Mouse (Mus musculus) C2C12 (cell line): ENCODE results near the gene Psmd3. TPM values are rescaled to one million over a fixed set of nuclear protein-coding genes. Genes with fewer than 3 reads are reported as not detected.

Source experiments
- H3K27me3 ChIP-seq: one replicate; pipeline ENCODE4 v1.6.1; 2011; ENCODE audit not compliant: control insufficient read depth, insufficient read depth, insufficient read length
- H3K36me3 ChIP-seq: one replicate; pipeline ENCODE4 v1.6.1; 2011; ENCODE audit not compliant: control insufficient read depth, insufficient read depth
- H3K4me3 ChIP-seq: one replicate; pipeline ENCODE4 v1.5.1; 2011; ENCODE audit warnings: mild to moderate bottlenecking, control low read depth; ENCODE audit not compliant: poor library complexity, insufficient read depth, severe bottlenecking
- H3K79me2 ChIP-seq: one replicate; pipeline ENCODE4 v1.6.1; 2011; ENCODE audit not compliant: control insufficient read depth, insufficient read depth
- H3K79me3 ChIP-seq: one replicate; pipeline ENCODE4 v1.6.1; 2011; ENCODE audit warnings: low read depth, control low read depth
- H3ac ChIP-seq: one replicate; pipeline ENCODE3; 2011; ENCODE audit warnings: low read depth; ENCODE audit not compliant: control insufficient read depth, insufficient read length
- CEBPB ChIP-seq: IDR thresholded peaks from one replicate; pipeline ENCODE4 v1.6.1; 2011; ENCODE audit warnings: low read depth, mild to moderate bottlenecking, control low read depth, moderate library complexity
- CTCF ChIP-seq: IDR thresholded peaks from one replicate; pipeline ENCODE4 v1.5.1; 2011; ENCODE audit not compliant: control insufficient read depth, insufficient read depth, insufficient read length
- FOSL1 ChIP-seq: IDR thresholded peaks from one replicate; pipeline ENCODE4 v1.8.0; 2011; ENCODE audit warnings: mild to moderate bottlenecking, low read length; ENCODE audit not compliant: poor library complexity, insufficient read depth, severe bottlenecking
- MAX ChIP-seq: IDR thresholded peaks from one replicate; pipeline ENCODE4 v1.6.1; 2011; ENCODE audit warnings: mild to moderate bottlenecking, control low read depth
- MYOD1 ChIP-seq: IDR thresholded peaks from one replicate; pipeline ENCODE4 v1.6.1; 2011; ENCODE audit warnings: low read depth; ENCODE audit not compliant: control insufficient read depth, insufficient read length
- MYOG ChIP-seq: IDR thresholded peaks from one replicate; pipeline ENCODE4 v1.6.1; 2011; ENCODE audit not compliant: control insufficient read depth, insufficient read length; ENCODE audit errors: extremely low read depth
- USF1 ChIP-seq: IDR thresholded peaks from one replicate; pipeline ENCODE4 v1.6.1; 2011; ENCODE audit warnings: low read depth, mild to moderate bottlenecking, control low read depth, moderate library complexity
- polyA plus RNA-seq: library from polyadenylated mRNA; unstranded; fragments of >200 nt; fragmentation: generic; extraction: Trizol; gene quantifications from one replicate; pipeline ENCODE4 v1.2.1, GENCODE M21; 2012; ENCODE audit warnings: missing spikeins

Gene Psmd3
- polyA plus RNA-seq, 1 experiment = 244 TPM

- no peak for TF ChIP-seq CTCF
- no peak for TF ChIP-seq MAX
- TF ChIP-seq MYOG = no peak
- TF ChIP-seq MYOD1 = no peak
- TF ChIP-seq FOSL1 = no peak
- TF ChIP-seq CEBPB = no peak
- no peak for TF ChIP-seq USF1
- no peaks in the 10 kb centered on the region for H3K79me2 ChIP-seq
- peaks cover 73% of the 10 kb centered on the region for H3K36me3 ChIP-seq
- H3ac ChIP-seq = no peak overlapping the region
- no peaks in the 10 kb centered on the region for H3K27me3 ChIP-seq
- H3K4me3 ChIP-seq = no peak overlapping the region
- no peaks in the 10 kb centered on the region for H3K79me3 ChIP-seq
Measured at GRCm38 (mm10) chr11:98693746-98694145, 11.4 kb downstream of the Psmd3 start.

- Histone ChIP-seq H3K27me3 (no peaks in the 10 kb centered on the region), H3K36me3 (peaks cover 71% of the 10 kb centered on the region), H3ac (no peak overlapping the region), H3K4me3 (no peak overlapping the region), H3K79me2 (no peaks in the 10 kb centered on the region), H3K79me3 (no peaks in the 10 kb centered on the region)
- no peak for TF ChIP-seq MYOG
- TF ChIP-seq USF1 = no peak
- TF ChIP-seq MAX = no peak
- TF ChIP-seq CTCF = no peak
- TF ChIP-seq CEBPB = no peak
- TF ChIP-seq FOSL1 = no peak
- TF ChIP-seq MYOD1 = no peak
Measured at GRCm38 (mm10) chr11:98694301-98694700, 11.9 kb downstream of the Psmd3 start.

GRCm38 (mm10) chr11:98695408-98695807 lies 13.1 kb downstream of the Psmd3 start:
- Histone ChIP-seq H3K4me3 (no peak overlapping the region), H3K27me3 (no peaks in the 10 kb centered on the region), H3ac (no peak overlapping the region), H3K79me3 (no peaks in the 10 kb centered on the region), H3K79me2 (no peaks in the 10 kb centered on the region), H3K36me3 (peaks cover 60% of the 10 kb centered on the region)
- TF ChIP-seq FOSL1 (no peak), MAX (no peak), USF1 (no peak), MYOG (no peak), MYOD1 (no peak), CTCF (no peak), CEBPB (no peak)

- no peaks in the 10 kb centered on the region for H3K27me3 ChIP-seq
- no peaks in the 10 kb centered on the region for H3K79me2 ChIP-seq
- no peak overlapping the region for H3ac ChIP-seq
- H3K36me3 ChIP-seq = peaks cover 48% of the 10 kb centered on the region
- H3K79me3 ChIP-seq = no peaks in the 10 kb centered on the region
- H3K4me3 ChIP-seq = no peak overlapping the region
- TF ChIP-seq CTCF (no peak), MYOG (no peak), MYOD1 (no peak), MAX (no peak), CEBPB (no peak), USF1 (no peak), FOSL1 (no peak)
Measured at GRCm38 (mm10) chr11:98696454-98697216, 14.3 kb downstream of the Psmd3 start.

- no peaks in the 10 kb centered on the region for H3K79me3 ChIP-seq
- no peaks in the 10 kb centered on the region for H3K79me2 ChIP-seq
- TF ChIP-seq MYOD1 = no peak
- no peak for TF ChIP-seq MAX
- TF ChIP-seq FOSL1 = no peak
- no peak for TF ChIP-seq MYOG
- TF ChIP-seq CEBPB = no peak
- TF ChIP-seq USF1 = no peak
- TF ChIP-seq CTCF = no peak
- H3ac ChIP-seq = no peak overlapping the region
- no peaks in the 10 kb centered on the region for H3K27me3 ChIP-seq
- H3K36me3 ChIP-seq = peaks cover 42% of the 10 kb centered on the region
- H3K4me3 ChIP-seq = no peak overlapping the region
Measured at GRCm38 (mm10) chr11:98697225-98697624, 14.9 kb downstream of the Psmd3 start.
